Mouse (Mus musculus) bone marrow, adult 2 months (tissue): Measurements from ENCODE around the gene Olfr1494. TPM values are rescaled to one million over a fixed set of nuclear protein-coding genes. Genes with fewer than 3 reads are reported as not detected.

Experiments used
- H3K27ac ChIP-seq: fragments of 200-500 bp; 2 replicates; pipeline ENCODE4 v1.5.1; 2012; ENCODE audit warnings: low read depth, mild to moderate bottlenecking, control low read depth, inconsistent platforms, low read length; ENCODE audit not compliant: control insufficient read depth, poor library complexity, insufficient read depth
- H3K4me1 ChIP-seq: fragments of 200-500 bp; 2 replicates; pipeline ENCODE4 v1.6.1; 2011; ENCODE audit warnings: low read length; ENCODE audit not compliant: control insufficient read depth, insufficient read depth
- H3K4me3 ChIP-seq: fragments of 200-500 bp; replicated peaks from 2 replicates; pipeline ENCODE3; 2011; ENCODE audit warnings: mild to moderate bottlenecking, low read depth, low read length, control low read depth; ENCODE audit not compliant: control insufficient read depth
- CTCF ChIP-seq: fragments of 200-500 bp; IDR thresholded peaks from 2 replicates; pipeline ENCODE4 v1.5.1; 2011; ENCODE audit warnings: low read length, control low read depth; ENCODE audit not compliant: control insufficient read depth, insufficient read depth
- POLR2A ChIP-seq: fragments of 200-500 bp; IDR thresholded peaks from 2 replicates; pipeline ENCODE4 v1.6.1; 2011; ENCODE audit warnings: low read depth, mild to moderate bottlenecking, control low read depth, low read length, borderline replicate concordance; ENCODE audit not compliant: control insufficient read depth
- WGBS: fragments of 180-500 bp; shearing (Covaris S2); methylation state at CpG from one replicate; pipeline ENCODE4 v1.1.7; 2018; 5-methylcytosine and 5-hydroxymethylcytosine counted together
- polyA plus RNA-seq: library from polyadenylated mRNA; stranded (reverse); fragments of >200 nt; gene quantifications from 2 replicates; pipeline ENCODE4 v1.2.4, GENCODE M21; 2011; ENCODE audit warnings: low replicate concordance; ENCODE audit not compliant: missing spikeins, insufficient read depth, insufficient read length

The Olfr1494 gene
- not detected in 2 replicates for polyA plus RNA-seq

- WGBS = 79% methylated on average over 4 of the region's 4 CpGs
- no peaks in the 10 kb centered on the region for H3K4me1 ChIP-seq
- no peak within 1 kb of the TSS for H3K27ac ChIP-seq
- TF ChIP-seq POLR2A (no peak), CTCF (no peak)
- H3K4me3 ChIP-seq = no peak within 1 kb of the TSS
Measured at GRCm38 (mm10) chr19:13739428-13739827, at the start of gene Olfr1494. Olfr1494 (plus strand) TSS chr19:13739728.

GRCm38 (mm10) chr19:13696968-13697367 lies 42.6 kb upstream of the Olfr1494 start, which contains the start of gene Olfr1491:
Olfr1491 (plus strand) TSS chr19:13697268.
- TF ChIP-seq CTCF (no peak), POLR2A (no peak)
- H3K4me1 ChIP-seq = no peaks in the 10 kb centered on the region
- no peak within 1 kb of the TSS for H3K4me3 ChIP-seq
- no peak within 1 kb of the TSS for H3K27ac ChIP-seq
- WGBS = 71% methylated on average over 3 of the region's 3 CpGs

GRCm38 (mm10) chr19:13722978-13723377 lies 16.6 kb upstream of the Olfr1494 start, which contains the start of gene Olfr1493-ps1:
Olfr1493-ps1 (plus strand) TSS chr19:13723278.
- no peaks in the 10 kb centered on the region for H3K4me1 ChIP-seq
- 35% methylated on average over 2 of the region's 2 CpGs for WGBS
- no peak within 1 kb of the TSS for H3K4me3 ChIP-seq
- no peak within 1 kb of the TSS for H3K27ac ChIP-seq
- TF ChIP-seq POLR2A = no peak
- no peak for TF ChIP-seq CTCF

GRCm38 (mm10) chr19:13749366-13749765 lies 9.8 kb downstream of the Olfr1494 start:
- Histone ChIP-seq H3K4me1 (no peaks in the 10 kb centered on the region), H3K27ac (no peak overlapping the region), H3K4me3 (no peak overlapping the region)
- no peak for TF ChIP-seq CTCF
- TF ChIP-seq POLR2A = no peak
- WGBS = 76% methylated on average over 1 of the region's 1 CpGs

- no peak for TF ChIP-seq CTCF
- no peak for TF ChIP-seq POLR2A
- Histone ChIP-seq H3K4me3 (no peak within 1 kb of the TSS), H3K4me1 (no peaks in the 10 kb centered on the region), H3K27ac (no peak within 1 kb of the TSS)
- WGBS = 66% methylated on average over 3 of the region's 3 CpGs
Measured at GRCm38 (mm10) chr19:13764306-13764705, 24.8 kb downstream of the Olfr1494 start, which contains the start of gene Olfr1495. Olfr1495 (plus strand) TSS chr19:13764606.

GRCm38 (mm10) chr19:13768565-13769276 lies 29.2 kb downstream of the Olfr1494 start:
- H3K27ac ChIP-seq = no peak overlapping the region
- TF ChIP-seq CTCF (no peak), POLR2A (no peak)
- H3K4me1 ChIP-seq = no peaks in the 10 kb centered on the region
- WGBS = 85% methylated on average over 9 of the region's 9 CpGs
- H3K4me3 ChIP-seq = no peak overlapping the region

- no peak within 1 kb of the TSS for H3K27ac ChIP-seq
- WGBS = 77% methylated on average over 1 of the region's 1 CpGs
Measured at GRCm38 (mm10) chr19:13777578-13777977, 38.0 kb downstream of the Olfr1494 start, which contains the start of gene Olfr1496. Olfr1496 (plus strand) TSS chr19:13777878.

GRCm38 (mm10) chr19:13798102-13798501 lies 58.6 kb downstream of the Olfr1494 start, which contains the start of gene Olfr1497:
Olfr1497 (minus strand) TSS chr19:13798202.
- TF ChIP-seq POLR2A = no peak
- TF ChIP-seq CTCF = no peak
- Histone ChIP-seq H3K4me1 (no peaks in the 10 kb centered on the region), H3K4me3 (no peak within 1 kb of the TSS), H3K27ac (no peak within 1 kb of the TSS)

More at GRCm38 (mm10) chr19:13777578-13777977, 38.0 kb downstream of the Olfr1494 start, which contains the start of gene Olfr1496:
- H3K4me3 ChIP-seq = no peak within 1 kb of the TSS
- TF ChIP-seq POLR2A = no peak
- no peak for TF ChIP-seq CTCF
- no peaks in the 10 kb centered on the region for H3K4me1 ChIP-seq

Other genes starting within 250 kb of the Olfr1494 start
- gene Olfr1477, start 239.2 kb upstream of the Olfr1494 start, polyA plus RNA-seq = not detected in 2 replicates
- gene Olfr1480, start 211.8 kb upstream of the Olfr1494 start, polyA plus RNA-seq = not detected in 2 replicates
- gene Olfr1484, start 156.2 kb upstream of the Olfr1494 start, polyA plus RNA-seq = not detected in 2 replicates
- not detected in 2 replicates for gene Olfr1487, start 122.4 kb upstream of the Olfr1494 start, polyA plus RNA-seq
- 0.20 and 0.40 TPM in 2 replicates for gene Olfr1489, start 108.1 kb upstream of the Olfr1494 start, polyA plus RNA-seq
- not detected in 2 replicates for gene Olfr1490, start 88.6 kb upstream of the Olfr1494 start, polyA plus RNA-seq
- gene Olfr1491, start 42.5 kb upstream of the Olfr1494 start, polyA plus RNA-seq = not detected in 2 replicates
- not detected in 2 replicates for gene Olfr1493-ps1, start 16.4 kb upstream of the Olfr1494 start, polyA plus RNA-seq
- not detected in 2 replicates for gene Olfr1495, start 24.9 kb downstream of the Olfr1494 start, polyA plus RNA-seq
- not detected in 2 replicates for gene Olfr1496, start 38.1 kb downstream of the Olfr1494 start, polyA plus RNA-seq
- not detected in 2 replicates for gene Olfr1497, start 58.5 kb downstream of the Olfr1494 start, polyA plus RNA-seq
- not detected in 2 replicates for gene Olfr1499, start 79.7 kb downstream of the Olfr1494 start, polyA plus RNA-seq
- not detected in 2 replicates for gene Olfr1500, start 90.8 kb downstream of the Olfr1494 start, polyA plus RNA-seq
- gene Olfr1501, start 111.0 kb downstream of the Olfr1494 start, polyA plus RNA-seq = not detected in 2 replicates
- not detected in 2 replicates for gene Olfr1502, start 122.1 kb downstream of the Olfr1494 start, polyA plus RNA-seq
- not detected in 2 replicates for gene Olfr1504, start 158.2 kb downstream of the Olfr1494 start, polyA plus RNA-seq
- not detected in 2 replicates for gene Olfr1505, start 173.8 kb downstream of the Olfr1494 start, polyA plus RNA-seq